Mouse (Mus musculus) kidney, embryonic 14.5 days (tissue): ENCODE data around the gene Tnfrsf21. TPM values are rescaled to one million over a fixed set of nuclear protein-coding genes. Genes with fewer than 3 reads are reported as not detected.
A peak's percentile ranks its signal among the peaks of the same experiment; 100 is the strongest.

ENCODE experiments used
- ATAC-seq: fragments of 200-750 bp; cut with Nextera tagmentation; 2 replicates; pipeline ENCODE4 v1.8.0; 2017; ENCODE audit warnings: moderate number of reproducible peaks, mild to moderate bottlenecking, moderate TSS enrichment, moderate library complexity; ENCODE audit not compliant: low FRiP score, low TSS enrichment
- H3K27ac ChIP-seq: fragments of 300-500 bp; sonication (generic); 2 replicates; pipeline ENCODE4 v1.5.1; 2014; ENCODE audit warnings: low read depth, mild to moderate bottlenecking, low read length, moderate library complexity, mixed read lengths
- H3K27me3 ChIP-seq: fragments of 300-500 bp; sonication (generic); 2 replicates; pipeline ENCODE4 v1.6.1; 2014; ENCODE audit warnings: mild to moderate bottlenecking, low read length; ENCODE audit not compliant: control insufficient read depth, insufficient read depth
- H3K36me3 ChIP-seq: fragments of 300-500 bp; sonication (generic); 2 replicates; pipeline ENCODE4 v1.6.1; 2014; ENCODE audit warnings: low read length, mixed read lengths; ENCODE audit not compliant: control insufficient read depth, insufficient read depth
- H3K4me1 ChIP-seq: fragments of 300-500 bp; sonication (generic); 2 replicates; pipeline ENCODE4 v1.6.1; 2014; ENCODE audit warnings: low read length, mixed read lengths; ENCODE audit not compliant: control insufficient read depth, insufficient read depth
- H3K4me2 ChIP-seq: fragments of 300-500 bp; sonication (generic); replicated peaks from 2 replicates; pipeline ENCODE4 v1.6.1; 2014; ENCODE audit warnings: low read depth, mild to moderate bottlenecking, low read length
- H3K4me3 ChIP-seq: fragments of 300-500 bp; sonication (generic); 2 replicates; pipeline ENCODE4 v1.5.1; 2014; ENCODE audit warnings: mild to moderate bottlenecking, low read length
- H3K9ac ChIP-seq: fragments of 300-500 bp; sonication (generic); 2 replicates; pipeline ENCODE4 v1.6.1; 2014; ENCODE audit warnings: low read depth, mild to moderate bottlenecking, low read length, moderate library complexity
- H3K9me3 ChIP-seq: fragments of 300-500 bp; sonication (generic); 2 replicates; pipeline ENCODE4 v1.6.1; 2016; ENCODE audit warnings: low read length; ENCODE audit not compliant: control insufficient read depth
- WGBS: fragments of 180-500 bp; shearing (Covaris S2); extraction: QIAGEN DNeasy Blood & Tissue Kit; methylation state at CpG from one replicate; pipeline ENCODE4 v1.1.7; 2014; 5-methylcytosine and 5-hydroxymethylcytosine counted together
- polyA plus RNA-seq: library from polyadenylated mRNA; unstranded; fragments of >200 nt; fragmentation: Nextera tagmentation; extraction: Ambion mirVana; gene quantifications from 2 replicates; pipeline ENCODE4 v1.2.1, GENCODE M21; 2014

The Tnfrsf21 gene
- polyA plus RNA-seq, 1 experiment from 2014 or later: 53.7 TPM

- H3K4me3 ChIP-seq: no peak overlapping the region
- WGBS: 24% methylated on average over 4 of the region's 4 CpGs
- H3K4me2 ChIP-seq: no peak overlapping the region
- no peaks in the 10 kb centered on the region for H3K27me3 ChIP-seq
- H3K9ac ChIP-seq: no peak overlapping the region
- H3K27ac ChIP-seq: no peak overlapping the region
- no peak for ATAC-seq
- no peaks in the 10 kb centered on the region for H3K4me1 ChIP-seq
- H3K36me3 ChIP-seq: no peaks in the 10 kb centered on the region
- 0 out of 2 replicates have a peak, but pooled peaks cover 3% of the 10 kb centered on the region for H3K9me3 ChIP-seq
These were observed 28.7 kb upstream of the Tnfrsf21 start for GRCm38 (mm10) chr17:42987692-42988091.

DNA sequence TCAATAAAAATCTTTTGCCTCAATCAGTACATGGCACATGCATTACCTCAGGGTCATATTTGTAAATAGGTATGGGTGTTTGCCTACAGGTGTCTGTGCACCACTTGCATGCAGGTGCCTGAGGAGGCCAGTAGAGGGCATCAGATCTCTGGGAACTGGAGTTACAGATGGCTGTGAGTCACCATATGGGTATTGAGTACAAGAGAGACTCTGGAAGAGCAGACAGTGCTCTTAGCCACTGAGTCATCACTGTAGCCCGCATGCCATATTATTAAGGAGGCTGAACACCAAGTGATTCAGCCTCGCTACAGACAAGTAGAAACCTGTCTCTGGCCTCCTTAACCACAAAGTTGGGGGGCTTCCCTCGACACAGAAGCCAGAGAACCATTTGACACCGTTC lies 26.4 kb upstream of the Tnfrsf21 start:
- no peaks in the 10 kb centered on the region for H3K4me1 ChIP-seq
- no peaks in the 10 kb centered on the region for H3K36me3 ChIP-seq
- 90% methylated on average over 4 of the region's 4 CpGs for WGBS
- H3K27ac ChIP-seq: no peak overlapping the region
- no peak overlapping the region for H3K4me3 ChIP-seq
- no peak overlapping the region for H3K4me2 ChIP-seq
- no peak for ATAC-seq
- H3K9me3 ChIP-seq: 0 out of 2 replicates have a peak, but pooled peaks cover under 1% of the 10 kb centered on the region
- H3K27me3 ChIP-seq: no peaks in the 10 kb centered on the region
- no peak overlapping the region for H3K9ac ChIP-seq

GRCm38 (mm10) chr17:42991112-42991511 lies 25.2 kb upstream of the Tnfrsf21 start:
- Histone ChIP-seq H3K36me3 (no peaks in the 10 kb centered on the region), H3K4me3 (no peak overlapping the region), H3K9ac (no peak overlapping the region), H3K4me1 (no peaks in the 10 kb centered on the region), H3K27ac (no peak overlapping the region), H3K27me3 (no peaks in the 10 kb centered on the region), H3K4me2 (no peak overlapping the region), H3K9me3 (no peaks in the 10 kb centered on the region)
- 0 out of 2 replicates have a peak, but pooled peaks have one; percentile 8 for ATAC-seq
- WGBS: 39% methylated on average over 11 of the region's 11 CpGs

DNA sequence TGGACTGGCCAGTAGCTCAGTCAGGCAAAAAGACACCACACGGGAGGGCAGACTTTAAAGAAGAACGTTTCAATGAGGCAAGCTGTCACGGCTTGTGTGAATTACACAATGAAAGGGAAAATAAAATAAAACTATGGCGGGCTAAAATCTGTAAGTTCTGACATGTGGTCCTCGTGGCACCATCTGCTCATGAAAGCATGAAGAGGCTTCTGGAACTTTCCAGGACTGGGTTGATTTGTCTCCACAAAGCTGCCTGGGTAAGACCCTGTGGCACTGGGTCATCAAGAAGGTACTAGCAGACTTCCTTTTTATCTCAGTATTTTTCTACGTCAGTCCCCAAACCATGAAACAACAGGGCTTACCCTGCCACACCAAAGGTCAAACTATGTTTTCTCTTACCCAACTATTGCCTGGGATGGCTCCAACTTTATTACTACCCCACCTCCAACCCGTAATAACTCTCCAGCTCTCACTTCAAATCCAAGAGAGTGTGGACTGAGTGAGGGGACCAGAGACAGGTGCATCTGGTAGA lies 16.8 kb upstream of the Tnfrsf21 start:
- H3K4me1 ChIP-seq: no peaks in the 10 kb centered on the region
- no peaks in the 10 kb centered on the region for H3K9me3 ChIP-seq
- H3K36me3 ChIP-seq: no peaks in the 10 kb centered on the region
- H3K9ac ChIP-seq: no peak overlapping the region
- H3K4me3 ChIP-seq: no peak overlapping the region
- ATAC-seq: no peak
- H3K27me3 ChIP-seq: no peaks in the 10 kb centered on the region
- H3K4me2 ChIP-seq: no peak overlapping the region
- H3K27ac ChIP-seq: no peak overlapping the region
- 60% methylated on average over 7 of the region's 7 CpGs for WGBS

DNA sequence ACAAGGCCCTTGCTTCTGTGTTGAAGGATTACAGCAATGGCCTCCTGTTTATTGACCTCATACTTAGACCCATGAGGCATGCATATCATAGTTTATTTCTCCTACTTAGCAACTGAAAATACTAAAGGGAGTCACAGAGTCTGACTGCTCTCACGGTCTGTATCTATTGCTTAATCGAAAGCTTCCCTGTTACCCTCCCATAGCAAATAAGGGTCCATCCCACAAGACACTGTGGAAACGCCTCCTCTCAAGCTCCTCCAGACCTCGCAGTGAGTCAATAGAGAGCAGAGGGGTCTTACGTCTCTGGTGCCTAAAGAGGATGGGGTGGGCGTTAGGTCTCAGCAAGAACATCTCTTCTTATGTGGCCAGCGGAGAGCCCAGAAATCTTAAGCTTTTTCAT lies 15.8 kb upstream of the Tnfrsf21 start:
- no peak for ATAC-seq
- Histone ChIP-seq H3K9ac (no peak overlapping the region), H3K9me3 (no peaks in the 10 kb centered on the region), H3K27ac (no peak overlapping the region), H3K36me3 (no peaks in the 10 kb centered on the region), H3K4me2 (no peak overlapping the region), H3K4me3 (no peak overlapping the region), H3K4me1 (no peaks in the 10 kb centered on the region), H3K27me3 (no peaks in the 10 kb centered on the region)
- WGBS: 91% methylated on average over 7 of the region's 7 CpGs

DNA sequence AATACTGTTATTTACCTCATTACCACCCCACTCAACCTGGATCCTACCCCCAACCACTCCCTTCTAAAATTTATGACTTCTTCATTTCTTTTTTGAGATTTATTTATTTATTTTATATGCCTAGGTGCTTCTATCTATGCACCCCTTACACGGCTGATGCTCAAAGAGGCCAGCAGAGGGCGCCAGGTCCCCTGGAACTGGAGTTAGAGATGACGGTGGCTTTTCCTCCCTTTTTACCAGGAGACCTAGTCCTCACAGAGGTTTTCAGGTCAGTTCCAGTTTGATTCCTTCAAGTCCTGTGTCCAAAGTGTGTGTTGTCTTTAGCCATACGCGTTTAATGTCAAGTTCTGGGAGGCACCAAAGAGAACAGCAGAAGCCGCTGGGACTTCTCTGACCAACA lies 3.6 kb upstream of the Tnfrsf21 start:
- no peak overlapping the region for H3K9ac ChIP-seq
- no peak overlapping the region for H3K27ac ChIP-seq
- no peak overlapping the region for H3K4me3 ChIP-seq
- peaks cover under 1% of the 10 kb centered on the region for H3K4me1 ChIP-seq
- WGBS: 18% methylated on average over 6 of the region's 6 CpGs
- H3K27me3 ChIP-seq: no peaks in the 10 kb centered on the region
- ATAC-seq: no peak
- H3K4me2 ChIP-seq: no peak overlapping the region
- no peaks in the 10 kb centered on the region for H3K36me3 ChIP-seq
- no peaks in the 10 kb centered on the region for H3K9me3 ChIP-seq

GRCm38 (mm10) chr17:43017341-43018052 lies 1.1 kb downstream of the Tnfrsf21 start:
- H3K9ac ChIP-seq: peak overlapping the region; percentile 70
- WGBS: under 1% methylated on average over 38 of the region's 40 CpGs
- H3K4me1 ChIP-seq: peaks cover 6% of the 10 kb centered on the region
- peak overlapping the region; percentile 77 for H3K4me2 ChIP-seq
- no peaks in the 10 kb centered on the region for H3K27me3 ChIP-seq
- no peaks in the 10 kb centered on the region; the same call in 1 of the 2 replicates for H3K36me3 ChIP-seq
- H3K4me3 ChIP-seq: peak overlapping the region; percentile 74
- peak; percentile 28; the same call in 1 of the 2 replicates for ATAC-seq
- peak overlapping the region; percentile 64; the same call in 1 of the 2 replicates for H3K27ac ChIP-seq
- H3K9me3 ChIP-seq: no peaks in the 10 kb centered on the region

DNA sequence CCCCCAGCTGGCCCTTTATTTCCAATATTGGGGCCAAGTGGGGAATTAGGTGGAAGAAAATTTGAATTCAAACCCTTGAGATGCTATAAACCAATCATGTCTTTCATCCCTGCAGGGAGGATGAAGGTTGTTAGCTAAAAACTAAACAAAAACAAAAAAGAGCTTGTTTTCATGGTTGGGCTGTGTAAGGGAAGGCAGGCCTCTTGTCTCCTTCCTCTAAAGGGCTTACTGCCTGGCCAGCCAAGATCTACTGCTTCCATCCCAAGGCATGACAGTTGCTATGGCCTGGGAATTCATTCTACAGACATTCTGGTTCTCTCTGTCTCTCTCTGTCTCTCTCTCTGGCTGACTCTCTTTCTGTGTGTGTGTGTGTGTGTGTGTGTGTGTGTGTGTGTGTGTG lies 1.7 kb downstream of the Tnfrsf21 start:
- peaks cover 6% of the 10 kb centered on the region for H3K4me1 ChIP-seq
- H3K36me3 ChIP-seq: no peaks in the 10 kb centered on the region; the same call in 1 of the 2 replicates
- no peak overlapping the region for H3K27ac ChIP-seq
- no peaks in the 10 kb centered on the region for H3K27me3 ChIP-seq
- peak overlapping the region; percentile 70 for H3K9ac ChIP-seq
- H3K9me3 ChIP-seq: no peaks in the 10 kb centered on the region
- ATAC-seq: no peak
- peak overlapping the region; percentile 74 for H3K4me3 ChIP-seq
- H3K4me2 ChIP-seq: peak overlapping the region; percentile 77

DNA sequence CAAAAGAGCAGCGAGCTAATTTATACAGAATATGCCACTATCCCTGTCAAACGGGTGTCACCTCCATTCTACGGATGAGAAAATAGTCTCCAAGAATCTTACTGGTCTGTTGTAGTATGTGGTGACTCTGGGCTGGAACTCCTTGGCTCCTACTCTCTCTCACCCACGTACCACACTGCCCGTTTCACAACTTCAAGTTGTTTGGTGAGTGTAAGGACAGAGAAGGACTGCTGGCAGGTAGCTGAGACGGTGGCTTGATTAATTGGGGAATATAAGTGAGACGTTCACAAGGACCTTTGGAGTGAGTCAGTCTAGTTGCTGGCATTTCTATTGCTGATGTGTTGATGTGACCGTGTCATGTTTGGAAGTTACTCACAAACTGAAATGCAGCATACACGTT lies 3.3 kb downstream of the Tnfrsf21 start:
- 91% methylated on average over 9 of the region's 9 CpGs for WGBS
- peaks cover 9% of the 10 kb centered on the region for H3K4me1 ChIP-seq
- no peaks in the 10 kb centered on the region for H3K9me3 ChIP-seq
- no peak overlapping the region for H3K9ac ChIP-seq
- no peak overlapping the region for H3K4me2 ChIP-seq
- no peak overlapping the region for H3K4me3 ChIP-seq
- no peak for ATAC-seq
- no peaks in the 10 kb centered on the region for H3K27me3 ChIP-seq
- no peaks in the 10 kb centered on the region; the same call in 1 of the 2 replicates for H3K36me3 ChIP-seq
- no peak overlapping the region for H3K27ac ChIP-seq
